Mouse (Mus musculus) cortical plate, adult 2 months (tissue): Measurements from ENCODE around the gene Cdk5r1. TPM values are rescaled to one million over a fixed set of nuclear protein-coding genes. Genes with fewer than 3 reads are reported as not detected.

Experiments used
- H3K27ac ChIP-seq: fragments of 200-500 bp; 2 replicates; pipeline ENCODE4 v1.5.1; 2012; ENCODE audit warnings: low read length, control low read depth, inconsistent platforms; ENCODE audit not compliant: insufficient read depth
- H3K4me1 ChIP-seq: fragments of 200-500 bp; 2 replicates; pipeline ENCODE4 v1.6.1; 2011; ENCODE audit warnings: low read length; ENCODE audit not compliant: control insufficient read depth, insufficient read depth
- H3K4me3 ChIP-seq: fragments of 200-500 bp; 2 replicates; pipeline ENCODE4 v1.5.1; 2011; ENCODE audit warnings: mild to moderate bottlenecking, low read length, control low read depth; ENCODE audit not compliant: insufficient read depth
- CTCF ChIP-seq: fragments of 200-500 bp; IDR thresholded peaks from 2 replicates; pipeline ENCODE4 v1.5.1; 2011; ENCODE audit warnings: mild to moderate bottlenecking, control low read depth, low read length; ENCODE audit not compliant: insufficient read depth; ENCODE audit errors: extremely low read depth
- POLR2A ChIP-seq: fragments of 200-500 bp; IDR thresholded peaks from 2 replicates; pipeline ENCODE4 v1.6.1; 2011; ENCODE audit warnings: mild to moderate bottlenecking, low read length, control low read depth; ENCODE audit not compliant: insufficient read depth; ENCODE audit errors: extremely low read depth
- polyA plus RNA-seq: library from polyadenylated mRNA; depleted of rRNA; stranded (reverse); fragments of >200 nt; gene quantifications from 2 replicates; pipeline ENCODE4 v1.2.3, GENCODE M21; 2012

Cdk5r1 gene
- polyA plus RNA-seq, 1 experiment, result 234 TPM

DNA sequence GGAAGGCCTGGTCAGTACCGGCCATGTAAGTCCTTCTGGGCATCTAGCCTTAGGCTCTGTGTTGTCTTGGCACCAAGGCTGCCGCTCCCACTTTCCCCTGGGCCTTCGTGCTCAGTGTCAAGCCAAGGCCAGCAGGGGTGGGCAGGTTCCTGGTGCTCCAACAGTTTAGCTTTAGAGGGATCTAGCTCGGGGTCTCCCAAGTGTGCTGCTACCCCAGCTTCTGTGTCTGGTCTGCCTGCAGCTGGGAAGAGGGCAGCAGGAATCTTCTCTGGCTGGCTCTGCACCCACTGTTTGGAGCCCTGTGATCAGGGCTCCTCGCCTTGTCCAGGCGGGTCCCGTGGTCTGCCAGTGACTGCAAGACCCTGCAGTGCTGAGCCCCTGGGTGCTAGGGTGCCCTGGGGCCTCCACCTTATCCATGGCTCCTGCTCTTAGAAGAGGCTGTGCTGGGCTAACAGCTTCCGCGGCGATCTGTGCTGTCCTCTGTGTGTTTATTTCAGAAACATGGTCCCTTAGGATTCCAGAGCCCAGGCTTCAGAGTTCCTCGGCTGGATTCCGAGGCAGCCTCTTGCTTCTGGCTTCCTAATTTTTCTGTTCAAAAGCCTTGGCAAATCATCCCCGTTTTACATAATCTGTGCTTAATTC is 4.7 kb downstream of the Cdk5r1 start:
- TF ChIP-seq POLR2A (0 out of 2 replicates have a peak, but pooled peaks have one; percentile 31), CTCF (no peak)
- H3K4me3 ChIP-seq, result peak overlapping the region; percentile 100
- peaks cover 10% of the 10 kb centered on the region; the same call in 1 of the 2 replicates for H3K4me1 ChIP-seq
- peak overlapping the region; percentile 90 for H3K27ac ChIP-seq

DNA sequence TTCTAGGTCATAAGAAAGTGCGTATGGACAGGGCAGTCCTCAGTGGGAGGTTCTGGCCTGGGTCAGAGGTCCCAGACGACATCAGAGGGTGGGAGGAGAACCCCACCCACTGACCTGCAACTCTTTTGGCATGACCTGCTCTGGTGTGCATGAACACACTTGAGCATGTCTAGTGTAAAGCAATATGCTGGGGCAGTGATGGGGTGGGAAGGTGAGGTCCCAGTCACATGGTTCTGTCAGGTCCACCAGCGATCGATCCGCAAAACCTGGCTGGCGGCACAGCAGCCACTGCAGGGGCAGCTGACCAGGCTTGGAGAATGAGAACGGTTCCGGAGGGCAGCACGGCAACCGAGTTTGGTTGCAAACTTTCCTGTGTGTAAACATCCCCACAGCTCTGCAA is 5.5 kb downstream of the Cdk5r1 start:
- H3K27ac ChIP-seq, result peak overlapping the region; percentile 51
- peak overlapping the region; percentile 100 for H3K4me3 ChIP-seq
- H3K4me1 ChIP-seq, result peaks cover 10% of the 10 kb centered on the region; the same call in 1 of the 2 replicates
- TF ChIP-seq CTCF, result no peak
- peak; percentile 22; the same call in 1 of the 2 replicates for TF ChIP-seq POLR2A

DNA sequence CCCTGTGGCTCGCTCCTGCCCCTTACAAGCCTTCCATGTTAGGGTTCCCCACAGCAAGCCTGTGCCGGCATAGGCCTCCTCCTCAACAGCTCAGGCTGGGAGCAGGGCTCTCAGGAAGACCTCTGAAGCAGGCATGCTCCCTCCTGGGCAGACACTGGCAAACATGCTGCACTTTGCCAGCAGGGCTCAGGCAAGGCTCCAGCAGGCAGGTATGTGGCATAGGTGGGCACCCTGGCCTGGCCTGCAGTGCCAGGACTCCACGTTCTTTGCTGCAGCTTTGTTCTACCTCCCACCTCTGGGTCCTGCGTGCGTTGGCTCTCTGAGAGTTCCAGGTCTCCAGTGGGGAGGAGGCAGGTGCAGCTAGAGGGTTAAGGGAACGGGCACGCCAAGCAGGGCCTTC is 6.1 kb downstream of the Cdk5r1 start:
- peaks cover 13% of the 10 kb centered on the region for H3K4me1 ChIP-seq
- peak overlapping the region; percentile 51 for H3K27ac ChIP-seq
- TF ChIP-seq POLR2A (no peak), CTCF (no peak)
- peak overlapping the region; percentile 100 for H3K4me3 ChIP-seq

DNA sequence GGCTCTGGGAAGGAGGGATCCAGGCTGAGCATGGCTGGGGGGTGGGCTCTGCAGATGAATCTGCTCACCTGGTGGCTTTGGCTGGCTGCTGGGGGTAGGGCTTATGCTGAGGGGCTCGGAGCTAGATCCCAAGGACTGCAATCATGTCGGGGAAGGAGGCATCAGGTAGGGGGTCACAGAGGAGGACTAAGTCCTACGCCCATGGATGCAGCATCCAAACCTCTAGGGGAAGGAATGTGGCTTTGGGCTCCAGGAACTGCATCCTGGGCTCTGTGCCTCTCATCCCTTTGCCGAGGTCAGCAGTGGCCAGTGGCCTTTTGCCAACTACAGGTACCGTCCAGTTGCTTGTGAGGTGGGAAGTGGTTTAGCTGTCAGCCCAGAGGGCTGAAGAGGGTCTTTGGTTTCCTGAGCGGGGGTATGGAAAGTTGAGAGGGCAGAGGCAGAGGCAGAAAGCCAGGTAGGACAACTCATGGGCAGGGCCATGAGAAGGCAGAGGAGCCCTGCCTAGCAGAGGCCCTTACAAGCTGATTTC is 6.8 kb downstream of the Cdk5r1 start:
- TF ChIP-seq CTCF, result no peak
- Histone ChIP-seq H3K4me3 (no peak overlapping the region; the same call in 1 of the 2 replicates), H3K4me1 (peaks cover 14% of the 10 kb centered on the region), H3K27ac (peak overlapping the region; percentile 51)

DNA sequence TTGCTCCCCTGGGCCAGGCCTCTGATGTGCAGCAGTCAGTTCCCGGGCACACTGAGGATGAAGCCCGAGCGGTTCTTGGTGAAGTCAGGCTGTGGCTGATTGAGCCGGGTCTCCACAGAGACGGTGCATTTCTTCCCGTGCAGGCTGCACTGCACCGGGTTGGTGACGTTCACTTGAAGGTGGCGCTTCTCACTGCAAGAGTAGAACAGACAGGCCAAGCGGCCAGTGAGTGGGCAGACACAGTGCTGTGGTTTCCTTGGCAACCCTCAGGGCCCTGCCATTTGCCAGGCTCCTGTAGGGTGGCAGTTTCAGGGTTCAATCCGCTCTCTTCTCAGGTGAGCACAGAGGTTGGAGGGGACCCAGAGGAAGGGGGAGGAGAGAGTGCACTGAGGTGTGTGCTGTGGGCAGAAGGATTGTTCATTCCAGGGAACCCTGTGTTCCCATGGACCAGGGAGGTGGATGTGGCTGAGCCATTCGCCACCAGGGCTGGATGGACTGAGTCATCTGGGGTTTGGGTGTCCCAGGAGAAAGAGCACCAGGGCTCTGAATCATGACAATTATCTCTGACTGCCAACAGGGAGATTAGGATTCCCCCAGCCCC is 7.5 kb downstream of the Cdk5r1 start:
- Histone ChIP-seq H3K27ac (peak overlapping the region; percentile 51), H3K4me1 (peaks cover 18% of the 10 kb centered on the region), H3K4me3 (no peak overlapping the region; the same call in 1 of the 2 replicates)
- TF ChIP-seq CTCF (no peak), POLR2A (peak; percentile 89)

DNA sequence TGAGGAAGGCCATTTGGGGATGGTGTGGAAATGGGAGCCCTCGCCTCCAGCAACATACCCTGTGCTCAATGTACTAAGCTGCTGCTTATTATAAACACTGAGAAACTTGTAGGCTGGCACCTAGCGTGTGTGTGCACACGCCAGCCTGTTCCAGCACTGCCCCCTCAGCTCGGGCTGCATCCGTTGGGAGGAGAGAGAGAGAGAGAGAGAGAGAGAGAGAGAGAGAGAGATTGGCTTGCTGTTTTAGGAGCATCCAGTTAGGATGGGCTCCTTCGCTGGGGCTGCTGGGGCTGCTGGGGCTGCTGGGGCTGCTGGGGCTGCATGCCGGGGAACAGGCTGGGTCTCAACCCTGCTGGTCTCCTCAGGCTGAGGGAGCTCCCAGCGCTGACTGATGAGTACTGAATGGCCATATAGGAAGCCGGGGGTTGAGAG is 8.3 kb downstream of the Cdk5r1 start:
- H3K27ac ChIP-seq, result peak overlapping the region; percentile 82
- peaks cover 21% of the 10 kb centered on the region for H3K4me1 ChIP-seq

DNA sequence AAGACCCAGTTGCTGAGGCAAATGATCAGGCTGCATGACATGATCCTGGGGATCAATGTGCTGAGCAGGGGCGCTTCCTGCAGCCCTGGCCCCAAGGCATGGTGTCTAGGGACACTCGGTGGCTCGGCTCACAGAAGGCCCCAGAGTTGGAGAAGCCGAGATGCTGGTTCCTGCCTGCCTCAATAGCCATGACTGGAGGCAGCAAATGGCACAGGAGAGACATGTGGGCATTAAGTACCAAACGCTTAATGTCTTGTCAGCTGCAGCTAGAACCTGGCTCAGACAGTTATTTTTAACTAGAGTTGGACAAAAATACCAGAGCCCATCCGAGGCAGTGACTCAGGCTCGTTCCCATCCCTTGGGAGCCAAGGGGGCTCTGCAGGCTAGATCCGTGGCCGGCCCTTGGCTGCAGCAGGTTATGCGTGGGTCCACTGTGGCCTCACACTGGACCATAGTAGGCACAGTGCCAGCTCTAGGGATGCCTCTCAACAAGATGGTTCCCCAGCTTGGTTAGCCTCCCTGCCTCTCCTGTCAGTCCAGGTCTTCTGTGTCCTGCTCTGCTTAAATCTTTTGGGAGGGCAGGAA is 8.9 kb downstream of the Cdk5r1 start:
- peaks cover 22% of the 10 kb centered on the region for H3K4me1 ChIP-seq
- no peak overlapping the region for H3K4me3 ChIP-seq
- peak overlapping the region; percentile 82 for H3K27ac ChIP-seq
- TF ChIP-seq CTCF, result no peak
- no peak for TF ChIP-seq POLR2A

More for the DNA sequence above, 8.3 kb downstream of the Cdk5r1 start:
- TF ChIP-seq POLR2A (0 out of 2 replicates have a peak, but pooled peaks have one; percentile 52), CTCF (no peak)
- H3K4me3 ChIP-seq, result no peak overlapping the region

DNA sequence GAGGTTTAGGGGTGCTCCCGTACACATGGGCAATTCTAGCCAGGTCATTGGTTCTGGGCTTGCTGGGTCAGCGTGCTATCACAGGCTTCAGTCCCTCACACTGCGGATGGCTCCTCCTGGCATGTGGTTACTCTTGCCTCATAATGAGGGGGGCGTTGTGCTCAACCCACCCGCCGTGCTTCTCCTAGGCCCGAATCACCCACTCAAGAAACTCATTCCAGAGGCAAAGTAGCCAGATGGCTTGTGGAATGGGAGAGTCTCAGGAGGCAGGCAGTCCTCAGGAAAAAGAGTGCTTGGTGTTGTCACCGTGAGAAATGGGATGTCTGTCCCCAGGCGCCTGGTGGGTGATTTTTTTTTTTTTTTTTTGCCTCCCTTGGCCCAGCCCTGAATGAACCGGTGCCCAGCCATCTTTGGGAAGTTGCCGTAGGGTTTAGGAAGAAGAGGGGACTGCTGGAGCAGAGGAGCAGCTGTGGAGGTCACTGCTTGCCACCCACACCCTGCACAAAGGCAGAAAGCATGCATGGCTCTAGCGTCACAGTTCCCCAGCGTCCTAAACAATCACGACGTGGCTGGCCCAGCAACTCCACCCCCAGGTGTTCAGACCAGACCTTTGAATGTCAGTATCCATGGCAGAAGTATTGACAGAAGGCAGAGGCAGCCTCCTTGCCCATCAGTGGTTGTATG is 11.2 kb downstream of the Cdk5r1 start:
- peaks cover 22% of the 10 kb centered on the region for H3K4me1 ChIP-seq
- no peak for TF ChIP-seq CTCF
- no peak for TF ChIP-seq POLR2A
- no peak overlapping the region for H3K4me3 ChIP-seq
- peak overlapping the region; percentile 26; the same call in 1 of the 2 replicates for H3K27ac ChIP-seq
